Mouse (Mus musculus) lung, postnatal 25 days (tissue): ENCODE data around the gene Efcab6.
A peak's percentile ranks its signal among the peaks of the same experiment; 100 is the strongest.

Experiments
- DNase-seq: peaks from one replicate; pipeline ENCODE4 v3.0.0; 2022; ENCODE audit warnings: low spot score

Efcab6 gene

DNA sequence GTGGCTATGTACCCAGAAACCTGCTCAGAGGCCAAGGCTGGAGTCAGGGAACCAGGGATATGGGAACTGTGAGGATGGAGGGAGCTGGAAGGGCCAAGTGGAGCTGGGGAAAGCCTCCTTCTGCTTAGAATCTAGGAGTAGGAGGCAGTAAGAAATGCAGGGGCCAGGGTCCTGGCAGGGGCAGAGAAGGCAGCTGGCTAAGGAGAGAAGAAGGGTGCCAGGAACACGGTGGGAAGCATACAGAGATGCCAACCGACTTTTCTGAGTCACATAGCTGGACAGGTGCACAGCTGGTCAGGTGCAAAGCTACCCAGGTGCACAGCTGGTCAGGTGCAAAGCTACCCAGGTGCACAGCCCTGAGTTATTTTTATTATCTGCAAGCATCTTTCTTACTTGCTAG lies 187.3 kb downstream of the Efcab6 start:
- DNase-seq, result no peak

DNA sequence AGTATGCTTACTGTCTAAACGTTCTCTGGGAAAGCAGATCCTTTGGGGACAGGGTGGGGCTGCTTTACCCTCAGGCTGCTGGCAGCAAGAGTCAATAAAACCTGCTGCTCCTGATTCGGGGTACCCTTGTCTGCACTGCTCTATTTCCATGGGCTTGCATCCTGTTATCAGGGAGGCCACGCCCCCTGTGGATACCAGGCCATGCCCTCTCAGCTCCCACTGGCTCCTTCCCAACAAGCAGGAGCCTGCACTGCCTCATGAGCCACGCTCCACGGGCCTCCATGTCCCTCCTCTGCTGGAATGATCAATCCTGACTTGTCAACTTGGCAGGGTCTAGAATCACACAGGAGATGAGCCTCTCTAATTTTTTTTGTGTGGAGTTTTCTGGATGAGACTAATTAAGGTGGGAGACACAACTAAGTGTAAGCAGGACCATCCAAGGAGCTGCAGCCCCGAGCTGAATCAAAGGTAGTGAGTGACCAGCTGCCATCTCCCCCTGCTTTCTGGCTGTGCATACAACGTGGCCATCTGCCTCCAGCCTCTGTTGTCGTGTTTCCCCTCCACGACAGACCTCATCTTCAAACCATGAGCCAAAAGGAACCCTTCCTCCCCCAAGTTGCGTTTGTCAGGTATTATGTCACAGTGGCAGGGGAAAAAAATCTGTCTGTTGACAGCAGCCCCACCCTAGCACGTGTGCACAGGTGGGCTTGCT lies 187.9 kb downstream of the Efcab6 start:
- no peak for DNase-seq

DNA sequence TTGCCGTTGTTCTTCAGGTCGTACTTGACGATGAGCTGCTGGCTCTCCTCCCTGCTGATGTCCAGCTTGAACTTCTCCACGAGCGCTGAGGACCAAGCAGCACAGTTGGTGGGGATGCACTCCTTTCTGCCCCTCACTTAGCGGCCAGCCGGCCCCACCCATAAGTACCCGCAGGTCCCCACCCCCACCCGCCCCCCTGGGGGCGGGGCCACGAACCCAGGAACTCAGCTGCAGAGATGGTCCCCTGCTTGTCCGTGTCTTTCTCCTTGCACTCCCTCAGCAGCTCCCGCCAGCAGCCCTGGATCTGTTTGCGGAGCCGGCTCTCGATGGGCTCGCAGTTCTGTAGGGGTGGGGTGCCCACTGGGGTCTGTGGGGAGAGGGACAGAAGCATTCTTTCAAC lies 194.2 kb downstream of the Efcab6 start:
- DNase-seq, result no peak

DNA sequence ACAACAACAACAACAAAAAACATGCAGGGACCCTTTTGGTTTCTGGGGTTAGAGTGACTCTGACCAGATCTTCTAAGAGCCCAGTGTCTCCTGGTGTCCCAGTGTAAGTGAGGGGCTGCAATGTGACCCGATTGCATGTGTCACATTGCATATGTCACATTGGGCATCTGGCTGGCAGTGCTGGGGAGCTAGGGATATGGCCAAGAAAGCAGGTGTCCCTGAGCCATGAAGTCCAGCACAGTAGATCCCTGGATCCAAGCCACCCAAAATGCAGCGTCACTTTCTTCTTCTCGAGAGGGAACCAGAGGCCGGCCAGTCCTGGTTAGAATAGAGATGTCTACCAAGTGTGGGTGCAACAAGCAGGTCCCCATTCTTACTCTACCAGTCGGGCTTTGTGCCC lies 199.6 kb downstream of the Efcab6 start:
- no peak for DNase-seq

DNA sequence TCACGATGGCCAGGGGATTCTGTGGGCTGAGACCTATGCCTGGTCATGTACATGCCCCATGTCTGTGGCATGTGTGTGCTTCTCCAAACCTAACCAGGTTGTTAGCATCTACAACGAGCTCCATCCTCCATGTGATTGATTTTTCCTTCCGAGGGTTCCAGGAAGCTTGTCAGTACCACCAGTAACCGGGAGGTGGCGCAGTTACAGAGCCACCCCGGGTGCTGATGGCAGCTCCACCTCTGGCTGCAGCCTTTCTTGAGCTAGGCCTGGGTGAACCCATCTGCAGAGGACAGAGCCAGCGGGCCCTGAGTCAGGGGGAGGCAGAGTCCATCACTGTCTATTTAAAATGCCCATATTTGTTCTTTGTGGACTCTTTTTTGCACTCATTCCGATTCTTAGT lies 208.1 kb downstream of the Efcab6 start:
- peak; percentile 42 for DNase-seq

DNA sequence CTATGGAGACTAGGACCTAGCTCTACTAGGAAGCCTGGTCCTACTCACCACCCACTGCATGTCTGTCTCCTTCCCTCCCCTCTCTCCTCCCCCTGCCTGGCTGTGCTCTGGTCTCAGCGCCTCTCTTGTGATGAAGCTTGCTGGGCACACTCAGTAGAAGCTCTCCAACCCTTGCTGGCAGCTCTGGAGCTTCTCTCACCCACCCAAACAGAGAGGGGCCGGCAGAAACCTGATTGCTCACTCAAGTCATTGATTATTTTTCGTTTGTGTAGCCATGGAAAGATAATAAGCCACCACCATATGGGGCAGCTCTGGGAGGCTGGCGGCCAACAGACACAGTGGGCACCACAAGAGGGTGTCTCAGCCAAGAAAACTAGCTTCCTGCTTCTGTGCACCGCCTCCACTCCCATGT lies 211.8 kb downstream of the Efcab6 start:
- no peak for DNase-seq

DNA sequence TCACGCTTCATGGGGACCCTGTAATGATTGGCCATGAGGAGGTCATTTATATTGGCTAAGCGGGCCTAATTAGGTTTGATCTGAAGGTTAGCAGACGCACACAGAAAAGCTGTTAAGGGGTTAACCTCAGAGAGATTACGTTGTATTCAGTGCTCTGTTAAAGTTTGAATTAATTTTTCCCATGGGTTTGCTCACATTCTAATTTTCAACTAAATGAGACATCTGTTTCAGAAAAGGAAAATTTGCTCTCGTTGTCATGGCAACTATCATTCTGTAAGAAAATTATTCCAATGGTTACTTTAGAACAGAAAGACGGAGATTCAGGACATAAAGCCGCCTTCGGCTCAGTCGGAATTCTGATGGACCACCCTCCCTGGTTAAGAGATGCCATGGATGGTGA lies 217.0 kb downstream of the Efcab6 start:
- DNase-seq, result no peak

DNA sequence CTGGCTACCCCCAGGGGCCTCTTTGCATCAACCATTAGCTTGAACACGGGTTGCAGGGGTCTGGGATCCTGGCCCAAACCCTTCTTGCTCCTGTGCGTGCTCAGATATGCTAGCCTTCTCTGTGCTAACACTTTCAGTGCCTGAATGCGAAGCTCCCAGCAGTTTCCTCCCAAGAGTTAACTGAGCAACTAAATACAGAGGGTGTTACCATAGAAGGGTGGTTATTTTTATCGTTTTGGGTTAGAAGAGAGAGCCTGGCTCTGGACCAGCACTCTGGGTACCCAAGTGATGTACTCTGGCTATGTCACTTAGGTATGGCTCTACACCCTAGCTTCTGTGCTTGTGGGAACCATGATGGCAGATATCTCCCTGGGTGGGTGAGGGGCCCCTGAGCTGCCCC lies 217.7 kb downstream of the Efcab6 start:
- no peak for DNase-seq

DNA sequence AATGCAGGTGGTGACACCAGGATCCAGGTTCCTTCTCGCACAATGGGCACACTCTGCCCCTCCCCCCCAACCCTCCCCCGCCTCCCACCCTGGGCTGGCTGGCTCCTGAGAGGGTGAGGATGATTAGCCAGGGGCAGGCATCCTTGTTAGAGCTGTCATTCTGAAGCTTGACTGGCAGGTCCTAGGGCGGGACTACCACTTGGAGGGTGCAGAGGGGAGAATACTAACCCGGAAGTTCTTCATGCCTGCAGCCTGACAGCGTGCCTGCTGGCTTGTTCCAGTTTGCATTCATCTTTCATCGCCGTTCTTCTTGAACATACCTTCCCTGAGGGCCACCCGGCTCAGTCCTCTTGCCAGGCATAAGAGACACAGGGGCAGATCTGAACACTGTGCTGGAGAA lies 218.6 kb downstream of the Efcab6 start:
- DNase-seq, result no peak

DNA sequence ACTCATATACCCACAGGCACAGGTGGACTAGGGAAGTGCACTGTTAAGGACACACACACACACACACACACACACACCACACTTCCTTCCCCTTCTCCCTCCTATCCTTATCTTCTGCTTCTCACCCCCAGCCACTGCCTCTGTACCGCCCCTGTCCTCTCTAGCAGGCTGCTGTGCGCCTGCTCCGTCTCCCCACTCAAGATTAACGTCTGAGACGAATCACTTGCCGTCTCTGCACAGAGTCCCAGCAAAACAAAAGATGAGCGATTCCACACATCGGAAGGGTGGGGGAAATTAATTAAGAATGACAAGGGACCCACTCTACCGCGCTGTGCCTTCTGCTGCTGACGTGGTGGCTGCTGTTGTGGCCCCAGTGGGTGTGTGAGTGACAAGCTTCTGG lies 219.4 kb downstream of the Efcab6 start:
- DNase-seq, result no peak

DNA sequence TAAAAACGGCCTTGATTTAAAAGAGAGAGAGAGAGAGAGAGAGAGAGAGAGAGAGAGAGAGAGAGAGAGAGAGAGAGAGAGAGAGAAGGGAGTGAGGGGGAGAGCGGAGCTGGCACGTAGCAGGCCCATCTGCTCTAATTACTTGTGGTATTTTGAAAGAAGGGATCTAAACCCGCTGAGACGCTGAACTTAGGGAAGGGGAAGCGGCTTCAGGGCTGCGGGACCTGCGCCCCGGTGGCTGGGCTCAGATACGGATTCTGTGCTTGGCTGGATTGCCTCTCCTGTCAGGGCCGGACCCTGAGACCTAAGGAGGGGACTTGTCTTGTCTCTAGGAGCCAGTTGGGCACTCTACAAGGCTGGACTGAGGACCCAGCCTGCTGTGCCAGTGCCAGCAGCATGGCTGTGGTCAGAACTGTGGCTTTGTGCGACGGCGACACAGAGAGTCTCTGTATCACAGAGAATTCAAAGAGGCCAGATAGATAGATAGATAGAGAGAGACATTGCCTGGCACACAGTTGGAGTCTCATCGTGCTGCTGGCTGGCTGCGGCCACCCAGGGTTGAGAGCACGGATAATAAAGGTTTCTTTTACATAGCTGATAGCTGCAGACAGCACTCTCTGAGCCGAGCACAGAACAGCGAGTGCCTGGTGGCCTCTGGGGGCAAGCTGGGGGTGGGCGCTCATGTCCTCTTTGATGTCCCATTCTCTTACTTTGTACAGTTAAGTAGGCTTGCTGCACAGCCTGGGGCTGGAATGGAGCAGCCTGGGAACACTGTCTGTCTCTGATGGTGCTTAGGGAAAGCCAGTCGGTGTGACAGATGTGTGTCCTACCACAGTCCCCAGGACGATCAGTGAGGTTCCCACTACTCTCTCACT lies 222.0 kb downstream of the Efcab6 start:
- DNase-seq, result no peak

DNA sequence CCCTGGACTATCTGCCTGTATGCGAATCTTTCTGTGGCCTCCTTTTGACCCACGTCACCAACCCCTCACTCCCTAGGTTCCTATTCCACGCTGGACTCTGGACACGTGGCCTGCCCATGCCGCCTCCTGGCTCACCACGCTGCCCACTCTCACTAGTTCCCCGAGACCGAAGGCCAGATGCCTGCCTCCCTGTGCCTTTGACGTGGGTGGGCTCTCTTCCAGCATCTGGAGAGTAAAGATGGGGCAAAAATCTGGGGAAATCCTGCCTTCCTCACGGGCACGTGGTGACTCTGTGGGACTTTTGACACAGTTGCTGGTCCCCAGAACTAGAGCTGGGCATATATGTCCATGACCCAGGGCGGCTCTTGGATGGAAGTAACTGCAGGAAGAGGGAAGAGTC lies 222.8 kb downstream of the Efcab6 start:
- no peak for DNase-seq

DNA sequence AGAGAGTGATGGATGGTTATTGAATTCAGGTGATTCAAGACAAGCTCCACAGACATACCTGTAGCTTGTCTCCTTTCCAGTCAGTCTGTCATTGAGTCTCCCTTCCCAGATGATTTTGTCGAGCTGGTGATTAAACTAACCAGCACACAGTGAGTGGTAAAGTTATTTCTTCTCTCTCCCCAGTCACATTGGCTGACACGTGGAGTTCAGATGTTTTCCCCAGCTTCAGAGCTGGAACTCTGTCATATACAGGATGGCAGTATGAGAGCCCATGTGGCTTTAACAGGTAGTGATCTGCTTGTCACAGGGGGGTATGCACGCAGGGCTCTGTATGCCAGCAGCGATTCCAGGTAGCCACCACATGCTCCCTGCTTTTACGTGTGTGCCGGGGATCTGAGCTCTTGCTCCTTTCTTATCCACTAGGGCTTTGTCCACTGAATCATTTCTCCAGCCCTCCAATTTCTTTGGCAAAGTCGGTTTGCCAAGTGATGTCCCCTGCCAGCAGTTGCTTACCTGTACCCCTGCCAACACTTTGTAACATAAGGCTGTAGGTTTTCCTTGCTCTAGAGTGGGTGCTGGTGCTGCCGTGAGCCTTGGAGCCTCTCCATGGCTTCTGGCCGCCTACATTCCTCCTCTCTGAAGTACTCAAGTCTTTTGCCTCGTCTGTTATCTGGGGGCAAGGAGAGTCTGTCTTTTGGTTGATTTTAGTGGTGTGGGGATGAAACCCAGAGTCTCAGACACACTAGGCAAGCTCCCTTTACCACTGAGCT lies 224.0 kb downstream of the Efcab6 start:
- no peak for DNase-seq

DNA sequence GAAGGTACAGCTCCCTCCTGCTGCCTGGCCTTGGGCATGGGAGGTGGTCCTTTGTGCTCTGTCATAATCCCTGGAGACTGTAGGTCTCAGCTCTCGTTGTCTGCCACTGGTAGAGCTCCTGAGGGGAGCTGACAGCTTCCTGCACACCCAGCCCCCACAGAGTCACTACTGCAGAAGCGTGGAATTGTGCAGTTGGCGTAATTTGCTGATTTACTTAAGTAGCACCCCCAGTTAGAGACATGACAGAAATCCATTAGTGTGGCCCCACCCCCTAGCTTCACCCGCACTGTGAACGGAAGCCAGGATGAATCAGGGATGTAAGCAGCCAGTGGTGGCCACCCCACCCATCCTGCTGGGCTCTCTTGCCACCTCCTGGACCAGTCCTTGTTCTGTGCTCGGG lies 232.9 kb downstream of the Efcab6 start:
- DNase-seq, result no peak

DNA sequence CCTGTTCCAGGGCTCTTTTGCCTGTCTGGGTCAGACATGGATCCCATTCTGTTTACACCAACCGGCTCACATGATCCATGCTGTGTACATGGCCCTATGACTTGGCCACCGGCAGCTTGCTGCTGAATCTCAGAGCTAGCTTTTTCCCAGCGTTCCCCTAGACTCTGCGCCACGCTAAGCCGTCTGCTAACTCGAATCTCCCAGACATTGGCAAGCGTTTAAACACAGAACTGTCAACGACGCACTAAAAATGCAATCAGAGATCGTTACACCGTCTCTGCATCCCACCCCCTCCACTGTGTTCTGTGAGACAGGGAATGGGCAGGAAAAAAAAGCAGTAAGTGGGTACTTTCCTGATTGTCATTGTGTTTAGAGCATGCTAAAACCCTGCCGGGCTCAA lies 236.0 kb downstream of the Efcab6 start:
- no peak for DNase-seq

DNA sequence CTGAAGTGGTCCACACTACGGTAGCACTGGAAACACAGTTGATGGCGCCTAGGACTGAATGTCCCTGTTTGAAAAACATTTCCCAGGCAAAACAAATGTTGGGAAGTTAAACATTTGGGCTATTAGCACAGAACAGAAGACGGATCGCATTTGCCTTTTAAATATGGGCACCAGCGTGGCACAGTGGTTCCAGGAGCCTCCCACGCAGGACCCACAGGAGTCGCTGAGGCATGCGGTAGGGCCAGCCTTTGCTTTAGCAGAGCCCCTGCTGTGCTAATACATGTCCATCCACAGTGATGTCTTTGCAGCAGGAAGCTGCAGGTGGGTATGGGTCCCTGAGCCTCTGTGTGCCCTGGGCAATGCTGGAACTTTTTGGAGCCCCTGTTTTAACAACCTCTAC lies 237.2 kb downstream of the Efcab6 start:
- DNase-seq, result no peak
